Mouse (Mus musculus) CH12.LX (cell line): Measurements from ENCODE around the gene Fitm2. TPM values are rescaled to one million over a fixed set of nuclear protein-coding genes. Genes with fewer than 3 reads are reported as not detected.

Source experiments
- DNase-seq: peaks from one replicate; pipeline ENCODE4 v3.0.0-alpha.2; 2013; ENCODE audit errors: extremely low read depth
- H3K27ac ChIP-seq: 2 replicates; pipeline ENCODE4 v1.5.1; 2012; ENCODE audit warnings: low read depth, mild to moderate bottlenecking, control low read depth, moderate library complexity; ENCODE audit not compliant: insufficient read depth
- H3K27me3 ChIP-seq: replicated peaks from 2 replicates; pipeline ENCODE3; 2012; ENCODE audit warnings: inconsistent platforms
- H3K36me3 ChIP-seq, 2 experiments: replicated peaks in 1 of 2; 2 replicates each; pipeline versions ENCODE3 to v1.6.1; 2012; ENCODE audit warnings: inconsistent platforms in 1 of 2, low read length in 1 of 2, mild to moderate bottlenecking in 1 of 2, mixed read lengths in 1 of 2, moderate library complexity in 1 of 2; ENCODE audit not compliant: control insufficient read depth in 1 of 2, insufficient read depth in 1 of 2
- H3K4me1 ChIP-seq, 2 experiments: 2 replicates each; pipeline ENCODE4 v1.6.1; 2012; ENCODE audit warnings: inconsistent platforms in 1 of 2, moderate library complexity in 1 of 2; ENCODE audit not compliant: insufficient read depth in 2 of 2, control insufficient read depth in 1 of 2
- H3K4me2 ChIP-seq: 2 replicates; pipeline ENCODE4 v1.6.1; 2012; ENCODE audit warnings: low read depth, mild to moderate bottlenecking, control low read depth; ENCODE audit not compliant: poor library complexity, insufficient read depth, severe bottlenecking
- H3K4me3 ChIP-seq, 3 experiments: fragments of 150-350 bp in 1 of 3; sonication (generic) in 1 of 3; replicated peaks in 1 of 3; 2 replicates each; pipeline versions ENCODE3 to v1.5.1; 2011 to 2012; ENCODE audit warnings: low read depth in 2 of 3, low read length in 2 of 3, mild to moderate bottlenecking in 2 of 3, moderate library complexity in 2 of 3, control low read depth in 1 of 3, improper control_type of control experiment in 1 of 3, inconsistent platforms in 1 of 3, mixed read lengths in 1 of 3; ENCODE audit not compliant: poor library complexity in 1 of 3
- H3K79me2 ChIP-seq: replicated peaks from 2 replicates; pipeline ENCODE4 v1.6.1; 2012; ENCODE audit warnings: mild to moderate bottlenecking, moderate library complexity; ENCODE audit not compliant: control insufficient read depth, poor library complexity, insufficient read depth, severe bottlenecking; ENCODE audit errors: extremely low read depth
- H3K9ac ChIP-seq: 2 replicates; pipeline ENCODE4 v1.6.1; 2012; ENCODE audit warnings: low read depth, mild to moderate bottlenecking, control low read depth, moderate library complexity; ENCODE audit not compliant: insufficient read depth
- H3K9me3 ChIP-seq: replicated peaks from 2 replicates; pipeline ENCODE3; 2012; ENCODE audit warnings: low read length, inconsistent platforms, mixed read lengths
- CHD1 ChIP-seq: IDR thresholded peaks from 2 replicates; pipeline ENCODE4 v1.6.1; 2012; ENCODE audit warnings: low read depth, low read length, improper control_type of control experiment, inconsistent platforms
- CTCF ChIP-seq, 2 experiments: IDR thresholded peaks in 1 of 2; conservative IDR thresholded peaks in 1 of 2; 2 replicates each; pipeline ENCODE4 v1.5.1; 2011 to 2012; ENCODE audit warnings: low read depth in 2 of 2, low read length in 2 of 2, improper control_type of control experiment in 1 of 2, inconsistent platforms in 1 of 2, mild to moderate bottlenecking in 1 of 2, moderate library complexity in 1 of 2
- E2F4 ChIP-seq: IDR thresholded peaks from 2 replicates; pipeline ENCODE4 v1.6.1; 2011; ENCODE audit warnings: low read depth, low read length, improper control_type of control experiment; ENCODE audit not compliant: insufficient replicate concordance
- HCFC1 ChIP-seq: IDR thresholded peaks from 2 replicates; pipeline ENCODE4 v1.6.1; 2012; ENCODE audit warnings: low read depth, mild to moderate bottlenecking, inconsistent platforms, low read length, improper control_type of control experiment
- JUND ChIP-seq: conservative IDR thresholded peaks from 2 replicates; pipeline ENCODE4 v1.6.1; 2011; ENCODE audit warnings: low read depth, low read length, improper control_type of control experiment
- MEF2A ChIP-seq: IDR thresholded peaks from 2 replicates; pipeline ENCODE4 v1.6.1; 2014; ENCODE audit warnings: low read depth, mild to moderate bottlenecking, inconsistent platforms, low read length, improper control_type of control experiment, borderline replicate concordance
- MXI1 ChIP-seq: IDR thresholded peaks from 2 replicates; pipeline ENCODE4 v1.6.1; 2011; ENCODE audit warnings: mild to moderate bottlenecking, low read depth, low read length, improper control_type of control experiment
- POLR2AphosphoS2 ChIP-seq: IDR thresholded peaks from 2 replicates; pipeline ENCODE4 v1.6.1; 2011; ENCODE audit warnings: low read depth, low read length, improper control_type of control experiment
- RAD21 ChIP-seq: IDR thresholded peaks from 2 replicates; pipeline ENCODE4 v1.6.1; 2011; ENCODE audit warnings: low read depth, mild to moderate bottlenecking, low read length, improper control_type of control experiment, moderate library complexity
- SMC3 ChIP-seq: IDR thresholded peaks from 2 replicates; pipeline ENCODE4 v1.6.1; 2011; ENCODE audit warnings: low read depth, low read length, improper control_type of control experiment
- TCF12 ChIP-seq: IDR thresholded peaks from 2 replicates; pipeline ENCODE4 v1.6.1; 2014; ENCODE audit warnings: low read depth, mild to moderate bottlenecking, inconsistent platforms, low read length, improper control_type of control experiment
- UBTF ChIP-seq: IDR thresholded peaks from 2 replicates; pipeline ENCODE4 v1.6.1; 2012; ENCODE audit warnings: low read depth, mild to moderate bottlenecking, inconsistent platforms, low read length, improper control_type of control experiment, moderate library complexity
- USF2 ChIP-seq: conservative IDR thresholded peaks from 2 replicates; pipeline ENCODE4 v1.6.1; 2011; ENCODE audit warnings: low read depth, low read length, improper control_type of control experiment
- ZMIZ1 ChIP-seq: IDR thresholded peaks from 2 replicates; pipeline ENCODE4 v1.6.1; 2012; ENCODE audit warnings: low read depth, mild to moderate bottlenecking, inconsistent platforms, low read length, improper control_type of control experiment
- dilution Hi-C: fragments of 300-500 bp; cut with MboI; formaldehyde crosslinking; loops from 2 replicates; pipeline ENCODE4 v1.14.3; 2020; ENCODE audit warnings: low sequenced_read_pairs; ENCODE audit not compliant: extremely low pct_unique_long_range_greater_than_20kb, extremely low pct_ligation_motif_present
- in situ Hi-C: fragments of 300-500 bp; cut with MboI; formaldehyde crosslinking; loops from 3 replicates; pipeline ENCODE4 v1.14.3; 2019; ENCODE audit warnings: low sequenced_read_pairs, low pct_ligation_motif_present, low pct_unique_long_range_greater_than_20kb, mixed read lengths
- polyA plus RNA-seq: library from polyadenylated mRNA; unstranded; fragments of >175 nt; gene quantifications from 2 replicates; pipeline ENCODE4 v1.2.1, GENCODE M21; 2012; ENCODE audit warnings: low read depth; ENCODE audit not compliant: insufficient read length
- total RNA-seq, 2 experiments: library from RNA; depleted of rRNA; stranded (reverse); fragments of 300-350 nt in 1 of 2; fragments of >200 nt in 1 of 2; gene quantifications; 2 replicates each; pipeline ENCODE4 v1.2.3; 2012 to 2014

Fitm2 gene
- total and polyA plus RNA-seq, 3 experiments, result 3.9 to 5.5 (median 5.0) TPM

DNA sequence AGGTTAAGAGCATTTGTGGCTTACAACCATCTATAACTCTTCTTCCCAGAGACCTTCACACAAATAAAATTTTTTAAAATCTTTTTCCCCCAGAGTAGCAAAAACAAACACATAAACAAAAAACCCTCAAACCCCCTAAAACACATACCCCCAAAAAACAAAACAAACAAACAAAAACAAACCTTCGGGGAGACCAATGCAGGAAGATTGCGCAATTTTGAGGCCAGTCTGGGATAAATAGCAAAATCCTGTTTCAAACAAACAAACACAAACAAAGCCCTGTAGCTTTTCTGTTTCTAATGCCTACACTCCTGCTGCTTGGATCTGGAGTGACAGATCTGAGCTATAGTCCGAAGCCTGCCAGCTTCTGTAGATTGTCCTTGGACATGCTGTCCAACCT is 14.9 kb upstream of the Fitm2 start:
- no peak overlapping the region for H3K4me2 ChIP-seq
- 0 out of 4 replicates have a peak, but pooled peaks cover 0 to 3% of the 10 kb centered on the region in 2 experiments for H3K4me1 ChIP-seq
- H3K4me3 ChIP-seq, result no peak overlapping the region
- H3K36me3 ChIP-seq, result no peaks in the 10 kb centered on the region
- H3K27ac ChIP-seq, result no peak overlapping the region
- H3K79me2 ChIP-seq, result no peaks in the 10 kb centered on the region
- dilution Hi-C loops, result no loop called here
- peaks cover 89% of the 10 kb centered on the region for H3K27me3 ChIP-seq
- DNase-seq, result no peak
- in situ Hi-C loops, result no loop called here
- no peaks in the 10 kb centered on the region for H3K9me3 ChIP-seq
- TF ChIP-seq CHD1, result no peak
- TF ChIP-seq JUND, result no peak
- TF ChIP-seq RAD21, result no peak
- no peak for TF ChIP-seq HCFC1
- TF ChIP-seq USF2, result no peak
- no peak for TF ChIP-seq POLR2AphosphoS2
- TF ChIP-seq ZMIZ1, result no peak
- TF ChIP-seq, all 38 proteins: peak for 0
- H3K9ac ChIP-seq, result no peak overlapping the region

DNA sequence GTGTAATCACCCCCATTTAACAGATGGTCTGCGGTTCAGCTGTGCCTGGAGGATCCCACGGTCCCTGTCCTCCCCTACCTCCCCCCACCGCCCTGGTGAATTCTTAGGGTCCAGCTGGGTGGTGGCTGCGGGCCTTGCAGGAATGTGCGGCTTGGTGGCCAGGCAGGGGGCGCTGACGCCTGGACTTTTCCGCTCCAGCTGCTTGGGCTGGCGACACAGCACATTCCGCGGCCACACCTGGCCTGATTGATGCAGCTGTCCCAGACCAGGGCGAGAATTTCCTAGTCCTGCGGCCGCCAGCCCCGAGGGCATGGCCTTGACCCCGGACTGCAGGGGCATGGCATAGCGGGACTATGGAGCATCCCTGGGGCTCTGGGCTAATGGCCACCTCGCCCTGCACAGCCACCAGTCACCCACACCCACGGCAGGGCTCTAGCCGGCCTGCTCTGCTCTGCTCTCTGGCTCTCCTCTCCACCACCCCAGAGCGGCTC is 9.2 kb upstream of the Fitm2 start:
- no peaks in the 10 kb centered on the region for H3K9me3 ChIP-seq
- 0 out of 4 replicates have a peak, but pooled peaks cover 3 to 4% of the 10 kb centered on the region in 2 experiments for H3K4me1 ChIP-seq
- TF ChIP-seq UBTF (no peak), CTCF (conservative IDR thresholded peaks at IDR 0.05 in 1 of 2, IDR thresholded peaks at IDR 0.05 in 1 of 2; ENCODE audit: low read depth in 2 of 2, low read length in 2 of 2) (no peak; a peak in 1 of 4 replicates), MXI1 (no peak), E2F4 (no peak), SMC3 (no peak), JUND (no peak), TCF12 (no peak), MEF2A (no peak), POLR2AphosphoS2 (no peak)
- no peak overlapping the region for H3K4me3 ChIP-seq
- peaks cover 83% of the 10 kb centered on the region for H3K27me3 ChIP-seq
- H3K9ac ChIP-seq, result no peak overlapping the region
- dilution Hi-C loops (no loop called here), in situ Hi-C loops (no loop called here)
- no peaks in the 10 kb centered on the region for H3K36me3 ChIP-seq
- H3K27ac ChIP-seq, result no peak overlapping the region
- no peaks in the 10 kb centered on the region for H3K79me2 ChIP-seq
- H3K4me2 ChIP-seq, result no peak overlapping the region
- no peak for DNase-seq
